Mouse (Mus musculus) forebrain, embryonic 11.5 days (tissue): ENCODE data around the gene Hectd3. TPM values are rescaled to one million over a fixed set of nuclear protein-coding genes. Genes with fewer than 3 reads are reported as not detected.
A peak's percentile ranks its signal among the peaks of the same experiment; 100 is the strongest.

ENCODE experiments used
- ATAC-seq: fragments of 200-750 bp; cut with Nextera tagmentation; replicated peaks from 2 replicates; pipeline ENCODE4 v1.8.0; 2017; ENCODE audit warnings: moderate TSS enrichment; ENCODE audit not compliant: low FRiP score
- DNase-seq: peaks from one replicate; pipeline ENCODE4 v3.0.0-alpha.2; 2017; ENCODE audit warnings: low spot score
- H3K27ac ChIP-seq: fragments of 300-500 bp; sonication (generic); 2 replicates; pipeline ENCODE4 v1.5.1; 2014; ENCODE audit warnings: low read depth, low read length
- H3K27me3 ChIP-seq: fragments of 300-500 bp; sonication (generic); 2 replicates; pipeline ENCODE4 v1.6.1; 2014; ENCODE audit warnings: mild to moderate bottlenecking, low read length, mixed read lengths; ENCODE audit not compliant: control insufficient read depth, insufficient read depth
- H3K36me3 ChIP-seq: fragments of 300-500 bp; sonication (generic); 2 replicates; pipeline ENCODE4 v1.6.1; 2014; ENCODE audit warnings: mild to moderate bottlenecking, low read length, moderate library complexity, mixed read lengths; ENCODE audit not compliant: control insufficient read depth, insufficient read depth
- H3K4me1 ChIP-seq: fragments of 300-500 bp; sonication (generic); replicated peaks from 2 replicates; pipeline ENCODE4 v1.6.1; 2014; ENCODE audit warnings: low read length, mixed read lengths; ENCODE audit not compliant: control insufficient read depth, insufficient read depth
- H3K4me2 ChIP-seq: fragments of 300-500 bp; sonication (generic); 2 replicates; pipeline ENCODE4 v1.6.1; 2014; ENCODE audit warnings: low read depth, mild to moderate bottlenecking, low read length, moderate library complexity, mixed read lengths; ENCODE audit not compliant: severe bottlenecking
- H3K4me3 ChIP-seq: fragments of 300-500 bp; sonication (generic); 2 replicates; pipeline ENCODE4 v1.5.1; 2014; ENCODE audit warnings: low read depth, low read length
- H3K9ac ChIP-seq: fragments of 300-500 bp; sonication (generic); 2 replicates; pipeline ENCODE4 v1.6.1; 2014; ENCODE audit warnings: low read length
- H3K9me3 ChIP-seq: fragments of 300-500 bp; sonication (generic); 2 replicates; pipeline ENCODE4 v1.6.1; 2016; ENCODE audit warnings: low read length, mixed read lengths; ENCODE audit not compliant: control insufficient read depth
- WGBS: fragments of 180-500 bp; shearing (Covaris S2); extraction: QIAGEN DNeasy Blood & Tissue Kit; methylation state at CpG from one replicate; pipeline ENCODE4 v1.1.7; 2014; 5-methylcytosine and 5-hydroxymethylcytosine counted together
- polyA plus RNA-seq: library from polyadenylated mRNA; unstranded; fragments of >200 nt; fragmentation: Nextera tagmentation; extraction: Ambion mirVana; gene quantifications from 2 replicates; pipeline ENCODE4 v1.2.1, GENCODE M21; 2014

The Hectd3 gene
- polyA plus RNA-seq, 1 experiment from 2014 or later, result 13.7 TPM

DNA sequence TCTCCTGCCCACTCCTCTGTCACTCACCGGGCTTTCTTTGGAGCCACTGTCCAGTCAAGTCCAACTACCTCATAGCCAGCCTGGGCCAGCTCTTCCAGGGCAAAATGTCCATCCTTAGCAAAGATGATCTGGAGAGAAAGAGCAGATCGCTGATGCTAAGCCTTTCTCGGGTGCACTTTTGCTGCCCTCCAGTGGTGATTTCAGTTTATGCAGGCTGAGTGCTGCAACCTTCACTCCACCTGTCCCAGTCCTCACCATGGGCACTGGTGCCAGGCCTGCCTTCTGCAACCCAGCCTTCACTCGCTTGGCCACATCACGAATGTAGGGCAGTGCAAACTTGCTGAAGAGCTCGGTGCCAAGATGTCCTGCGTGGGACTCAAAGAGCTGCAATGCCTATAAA lies 3.8 kb upstream of the Hectd3 start:
- H3K9me3 ChIP-seq, result no peaks in the 10 kb centered on the region
- peaks cover 2% of the 10 kb centered on the region; the same call in 1 of the 2 replicates for H3K36me3 ChIP-seq
- no peak overlapping the region for H3K27ac ChIP-seq
- no peak overlapping the region for H3K4me2 ChIP-seq
- H3K27me3 ChIP-seq, result no peaks in the 10 kb centered on the region
- no peak overlapping the region for H3K4me3 ChIP-seq
- peaks cover 12% of the 10 kb centered on the region for H3K4me1 ChIP-seq
- peak; percentile 85 for DNase-seq
- 14% methylated on average over 7 of the region's 7 CpGs for WGBS
- ATAC-seq, result no peak
- H3K9ac ChIP-seq, result no peak overlapping the region

DNA sequence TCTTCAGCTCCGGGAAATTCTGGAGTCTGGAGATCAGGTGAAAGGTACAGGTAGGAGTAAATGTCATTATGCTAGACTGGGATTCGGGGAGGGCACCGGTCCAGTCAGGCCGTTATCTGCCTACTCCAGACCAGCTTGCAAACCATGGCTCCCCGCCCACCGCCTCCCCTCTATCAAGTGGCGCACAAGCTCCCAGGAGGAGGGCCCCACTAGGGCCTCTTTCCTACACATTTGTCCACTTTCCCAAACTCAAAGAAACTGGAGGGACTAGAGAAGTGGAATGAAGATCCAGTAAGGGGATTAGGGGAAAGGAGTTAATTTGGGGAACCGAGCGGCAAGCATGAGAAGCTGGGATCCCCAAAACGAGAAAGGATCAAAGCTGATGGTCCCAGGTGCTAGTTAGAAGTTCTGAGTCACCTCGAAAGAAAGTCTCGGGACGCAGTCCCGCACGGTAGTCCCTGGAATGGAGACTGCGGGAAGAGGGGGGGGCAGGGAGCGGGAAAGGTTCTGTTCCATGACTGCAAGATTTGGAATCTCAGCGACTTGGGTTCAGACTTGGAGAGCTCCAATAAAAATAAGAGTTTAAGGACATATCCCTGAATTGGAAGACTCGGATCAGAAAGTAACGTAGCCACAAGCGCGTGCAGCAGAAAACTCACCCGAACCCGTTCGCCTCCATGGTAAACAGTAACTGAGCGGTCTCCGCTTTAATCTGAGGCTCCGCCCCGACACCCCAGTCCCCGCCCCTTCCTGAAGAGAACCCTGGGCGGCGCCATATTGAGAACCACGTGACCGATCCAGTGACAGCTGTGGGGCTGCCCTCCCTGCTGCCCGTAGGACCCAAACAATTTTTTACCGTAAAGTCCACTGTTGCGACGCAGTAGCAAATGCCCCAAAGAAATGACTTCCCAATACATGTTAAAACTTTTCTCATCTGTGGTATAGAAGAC lies 1.2 kb upstream of the Hectd3 start, which contains the start of gene Urod:
Gene Urod, minus strand, starts transcription at position 742 of the 950 bp plus-strand sequence.
- no peaks in the 10 kb centered on the region for H3K9me3 ChIP-seq
- ATAC-seq (peak; percentile 90), DNase-seq (peak; percentile 95)
- no peaks in the 10 kb centered on the region for H3K36me3 ChIP-seq
- peak within 1 kb of the TSS; percentile 77 for H3K9ac ChIP-seq
- H3K4me3 ChIP-seq, result peak within 1 kb of the TSS; percentile 90
- 2% methylated on average over 38 of the region's 38 CpGs for WGBS
- peak within 1 kb of the TSS; percentile 57; the same call in 1 of the 2 replicates for H3K27ac ChIP-seq
- peaks cover 14% of the 10 kb centered on the region for H3K4me1 ChIP-seq
- no peaks in the 10 kb centered on the region for H3K27me3 ChIP-seq
- peak within 1 kb of the TSS; percentile 98 for H3K4me2 ChIP-seq

DNA sequence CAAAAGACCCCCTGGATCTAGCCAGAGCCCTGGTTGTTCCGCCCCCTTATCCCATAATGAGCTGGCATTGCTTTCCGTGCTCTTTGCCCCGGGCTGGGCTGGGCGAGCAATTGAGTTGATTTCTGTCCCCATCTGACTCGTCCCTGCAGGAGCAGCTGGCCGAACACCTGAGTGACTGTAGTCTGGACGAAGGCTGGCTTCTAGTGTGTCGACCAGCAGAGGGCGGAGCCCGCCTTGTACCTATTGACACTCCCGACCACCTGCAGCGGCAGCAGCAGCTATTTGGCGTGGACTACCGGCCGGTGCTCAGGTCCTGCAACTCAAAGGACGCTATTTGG lies 650 bp downstream of the Hectd3 start:
- no peaks in the 10 kb centered on the region for H3K9me3 ChIP-seq
- under 1% methylated on average over 16 of the region's 16 CpGs for WGBS
- DNase-seq, result peak; percentile 68
- peak overlapping the region; percentile 90 for H3K4me3 ChIP-seq
- peak overlapping the region; percentile 77 for H3K9ac ChIP-seq
- peaks cover 14% of the 10 kb centered on the region for H3K4me1 ChIP-seq
- H3K4me2 ChIP-seq, result peak overlapping the region; percentile 98
- no peak overlapping the region for H3K27ac ChIP-seq
- ATAC-seq, result no peak
- no peaks in the 10 kb centered on the region for H3K36me3 ChIP-seq
- H3K27me3 ChIP-seq, result no peaks in the 10 kb centered on the region

DNA sequence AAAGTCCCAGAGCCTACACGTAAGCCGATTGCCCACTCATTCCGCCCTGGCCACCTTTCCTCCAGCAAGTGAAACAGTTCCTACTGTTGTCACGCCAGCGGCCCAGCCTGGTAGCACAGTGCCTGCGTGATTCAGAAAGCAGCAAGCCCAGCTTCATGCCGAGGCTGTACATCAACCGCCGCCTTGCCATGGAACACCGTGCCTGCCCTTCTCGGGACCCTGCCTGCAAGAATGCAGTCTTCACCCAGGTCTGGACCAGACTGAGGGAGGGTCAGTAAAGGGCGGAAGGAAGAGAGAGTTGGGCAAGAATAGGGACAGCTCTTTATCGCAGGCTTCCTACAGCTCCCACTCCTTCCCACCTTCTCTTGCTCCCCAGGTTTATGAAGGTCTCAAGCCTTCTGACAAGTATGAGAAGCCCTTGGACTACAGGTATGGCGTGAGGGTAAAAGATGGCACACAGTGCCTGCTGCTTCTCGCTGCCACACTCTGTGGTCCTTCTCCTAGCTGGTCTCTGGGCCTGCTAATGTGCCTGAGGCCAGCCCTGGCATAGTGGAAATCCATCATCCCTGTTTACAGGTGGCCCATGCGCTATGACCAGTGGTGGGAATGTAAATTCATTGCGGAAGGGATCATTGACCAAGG lies 4.5 kb downstream of the Hectd3 start:
- WGBS, result 92% methylated on average over 17 of the region's 17 CpGs
- H3K36me3 ChIP-seq, result no peaks in the 10 kb centered on the region
- H3K4me3 ChIP-seq, result no peak overlapping the region
- ATAC-seq, result no peak
- no peaks in the 10 kb centered on the region for H3K27me3 ChIP-seq
- DNase-seq, result peak; percentile 48
- H3K4me1 ChIP-seq, result peaks cover 9% of the 10 kb centered on the region; the same call in 1 of the 2 replicates
- H3K27ac ChIP-seq, result no peak overlapping the region
- no peak overlapping the region for H3K9ac ChIP-seq
- no peaks in the 10 kb centered on the region for H3K9me3 ChIP-seq
- no peak overlapping the region for H3K4me2 ChIP-seq

DNA sequence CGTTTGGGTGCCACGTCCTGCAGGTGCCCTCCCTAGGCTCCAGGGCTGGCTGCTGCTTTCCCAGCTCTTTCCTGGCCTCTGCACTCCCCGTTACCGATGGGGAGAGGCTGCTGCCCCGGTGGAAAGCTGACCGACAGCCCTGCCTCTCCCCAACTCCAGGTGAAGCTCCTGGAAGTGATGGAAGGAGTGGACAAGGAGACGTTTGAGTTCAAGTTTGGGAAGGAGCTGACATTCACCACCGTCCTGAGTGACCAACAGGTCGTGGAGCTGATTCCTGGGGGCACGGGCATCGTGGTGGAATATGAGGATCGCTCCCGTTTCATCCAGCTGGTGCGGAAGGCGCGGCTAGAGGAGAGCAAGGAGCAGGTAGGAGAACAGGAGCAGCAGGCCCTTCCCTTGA lies 6.8 kb downstream of the Hectd3 start:
- H3K27me3 ChIP-seq, result no peaks in the 10 kb centered on the region
- DNase-seq (no peak), ATAC-seq (no peak)
- no peak overlapping the region for H3K27ac ChIP-seq
- H3K36me3 ChIP-seq, result no peaks in the 10 kb centered on the region
- 93% methylated on average over 16 of the region's 16 CpGs for WGBS
- no peak overlapping the region for H3K4me3 ChIP-seq
- no peaks in the 10 kb centered on the region for H3K9me3 ChIP-seq
- no peaks in the 10 kb centered on the region; the same call in 1 of the 2 replicates for H3K4me1 ChIP-seq
- H3K9ac ChIP-seq, result no peak overlapping the region
- H3K4me2 ChIP-seq, result no peak overlapping the region

DNA sequence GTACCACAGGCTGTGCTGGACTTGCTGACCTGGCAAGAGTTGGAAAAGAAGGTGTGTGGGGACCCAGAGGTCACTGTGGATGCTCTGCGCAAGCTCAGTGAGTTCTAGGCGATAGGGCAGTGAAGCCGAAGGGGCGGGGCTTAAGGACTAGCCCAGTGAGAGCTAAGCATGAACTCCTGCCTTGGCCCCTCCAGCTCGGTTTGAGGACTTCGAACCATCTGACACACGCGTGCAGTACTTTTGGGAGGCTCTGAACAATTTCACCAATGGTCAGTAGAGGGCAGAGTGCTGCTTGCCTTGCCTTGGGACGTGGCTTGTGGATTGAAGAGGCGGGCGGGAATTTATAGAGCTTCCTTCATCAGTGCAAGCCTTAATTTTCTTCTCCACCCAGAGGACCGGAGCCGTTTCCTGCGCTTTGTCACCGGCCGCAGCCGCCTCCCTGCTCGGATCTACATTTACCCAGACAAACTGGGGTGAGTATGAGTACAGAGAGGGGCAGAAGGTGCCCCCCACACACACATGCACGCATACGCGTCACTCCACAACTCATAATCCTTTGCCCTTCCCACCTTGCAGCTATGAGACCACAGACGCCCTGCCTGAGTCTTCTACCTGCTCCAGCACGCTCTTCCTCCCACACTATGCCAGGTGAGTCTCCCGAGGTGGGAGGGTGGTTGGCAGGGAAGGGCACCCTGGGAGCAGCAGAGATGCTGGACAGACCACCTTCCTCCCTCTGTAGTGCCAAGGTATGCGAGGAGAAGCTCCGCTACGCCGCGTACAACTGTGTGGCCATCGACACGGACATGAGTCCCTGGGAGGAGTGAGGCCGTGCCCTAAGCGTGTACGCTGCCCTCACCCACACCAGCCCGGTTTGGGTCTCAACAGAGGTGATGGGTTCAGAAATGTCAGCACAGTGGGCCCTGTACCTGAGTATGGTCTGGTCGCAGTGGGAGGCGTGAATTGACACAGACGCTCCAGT lies 7.7 kb downstream of the Hectd3 start:
- DNase-seq (peak; percentile 78), ATAC-seq (peak; percentile 51; the same call in 1 of the 2 replicates)
- H3K4me1 ChIP-seq, result no peaks in the 10 kb centered on the region; the same call in 1 of the 2 replicates
- no peaks in the 10 kb centered on the region for H3K9me3 ChIP-seq
- 56% methylated on average over 38 of the region's 38 CpGs for WGBS
- H3K4me2 ChIP-seq, result no peak overlapping the region
- no peak overlapping the region for H3K27ac ChIP-seq
- H3K4me3 ChIP-seq, result no peak overlapping the region
- peak overlapping the region; percentile 14; the same call in 1 of the 2 replicates for H3K9ac ChIP-seq
- H3K27me3 ChIP-seq, result no peaks in the 10 kb centered on the region
- no peaks in the 10 kb centered on the region for H3K36me3 ChIP-seq

DNA sequence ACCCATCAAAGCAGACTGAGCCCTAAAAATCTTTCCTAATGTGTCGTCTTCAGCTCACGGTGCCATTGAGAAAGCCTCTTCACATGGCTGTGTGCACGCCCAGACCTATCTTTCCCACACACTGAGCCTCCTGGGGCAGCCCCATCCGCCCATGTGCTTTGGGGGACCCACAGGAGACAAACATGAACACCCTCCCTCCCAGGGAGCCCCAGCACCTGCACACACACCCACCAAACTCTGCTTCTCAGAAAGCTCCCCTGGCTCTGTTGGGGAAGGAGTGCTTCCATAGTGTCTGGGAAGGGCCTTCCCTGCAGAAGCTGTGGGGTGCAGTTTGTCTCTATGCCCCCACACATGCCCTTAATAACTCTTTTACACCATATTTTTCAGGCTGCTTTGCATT lies 9.5 kb downstream of the Hectd3 start:
- Histone ChIP-seq H3K9me3 (no peaks in the 10 kb centered on the region), H3K36me3 (no peaks in the 10 kb centered on the region), H3K4me1 (no peaks in the 10 kb centered on the region; the same call in 1 of the 2 replicates), H3K4me3 (no peak overlapping the region), H3K27me3 (no peaks in the 10 kb centered on the region), H3K9ac (no peak overlapping the region), H3K27ac (no peak overlapping the region), H3K4me2 (no peak overlapping the region)
- DNase-seq (no peak), ATAC-seq (no peak)
- 91% methylated on average over 4 of the region's 4 CpGs for WGBS
